Mouse (Mus musculus) urinary bladder, postnatal 14 days (tissue): ENCODE measurements at regions not wholly inside any gene's neighbourhood (a gene's known extent, or its start where the extent isn't known, plus 50 kb on each side); places are given as distances from the start of the nearest gene placed in this dataset.
"Not testable (repeated sequence)": the region's sequence is repeated elsewhere in the genome, so short reads cannot be mapped to it uniquely, and the experiment has no call there.

Experiments used
- DNase-seq: peaks from one replicate; pipeline ENCODE4 v3.0.0; 2021; ENCODE audit warnings: low spot score

DNA sequence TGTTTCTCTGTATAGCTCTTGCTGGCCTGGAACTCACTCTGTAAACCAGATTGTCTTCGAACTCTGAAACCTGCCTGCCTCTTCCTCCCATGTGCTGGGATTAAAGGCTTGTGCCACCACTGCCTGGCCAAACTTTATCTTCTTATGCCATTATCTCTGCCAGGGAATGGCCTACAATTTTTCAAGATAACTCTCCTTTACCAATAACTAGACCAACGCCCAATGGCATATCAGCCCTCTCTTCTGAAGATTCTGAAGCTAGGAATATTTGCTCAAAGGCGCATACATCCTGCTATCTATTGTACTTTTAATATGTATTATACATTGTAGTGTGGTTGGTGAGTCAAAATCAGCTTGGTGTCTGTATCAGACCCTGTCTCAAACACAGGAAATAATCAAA is 235.4 kb upstream of the Cts3 start:
- not testable (repeated sequence) for DNase-seq

- DNase-seq, result peak; percentile 49
Observed at GRCm38 (mm10) chr13:61804168-61804874, 234.4 kb upstream of the Cts3 start.

DNA sequence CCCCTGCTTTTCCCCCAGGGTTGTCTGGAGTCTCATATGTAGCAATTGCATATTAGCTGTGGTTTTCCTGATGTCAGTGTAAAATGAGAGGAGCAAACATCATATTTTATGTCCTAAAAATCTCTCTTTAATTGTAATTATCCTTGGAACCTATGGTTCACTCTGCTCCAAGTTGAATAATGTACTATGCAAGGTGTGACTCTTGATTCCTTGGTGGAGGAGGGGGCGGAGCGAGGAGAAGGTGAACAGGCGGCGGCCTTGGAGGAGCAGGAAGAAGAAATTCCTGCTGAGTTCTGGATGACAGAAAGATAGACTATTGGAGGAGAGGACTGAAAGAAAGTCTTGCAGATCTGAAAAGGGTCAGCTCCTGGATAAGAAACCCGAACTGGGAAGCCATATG is 233.8 kb upstream of the Cts3 start:
- DNase-seq, result not testable (repeated sequence)

- not testable (repeated sequence) for DNase-seq
Observed at GRCm38 (mm10) chr13:61763457-61763856, 193.5 kb upstream of the Cts3 start.
